Mouse (Mus musculus) gastrocnemius, postnatal 4 days (tissue): ENCODE measurements around the gene Sgip1. TPM values are rescaled to one million over a fixed set of nuclear protein-coding genes. Genes with fewer than 3 reads are reported as not detected.

Experiments used
- DNase-seq, 2 experiments: peaks; one replicate each; pipeline ENCODE4 v3.0.0; 2021 to 2022; ENCODE audit warnings: low spot score in 2 of 2, mixed read lengths in 2 of 2
- total RNA-seq, 2 experiments: library from RNA; stranded (reverse); gene quantifications; 2 replicates each; pipeline ENCODE4 v1.2.3; 2021

The Sgip1 gene
- total RNA-seq, 2 experiments from 2014 or later = 2.0 to 3.5 TPM

DNA sequence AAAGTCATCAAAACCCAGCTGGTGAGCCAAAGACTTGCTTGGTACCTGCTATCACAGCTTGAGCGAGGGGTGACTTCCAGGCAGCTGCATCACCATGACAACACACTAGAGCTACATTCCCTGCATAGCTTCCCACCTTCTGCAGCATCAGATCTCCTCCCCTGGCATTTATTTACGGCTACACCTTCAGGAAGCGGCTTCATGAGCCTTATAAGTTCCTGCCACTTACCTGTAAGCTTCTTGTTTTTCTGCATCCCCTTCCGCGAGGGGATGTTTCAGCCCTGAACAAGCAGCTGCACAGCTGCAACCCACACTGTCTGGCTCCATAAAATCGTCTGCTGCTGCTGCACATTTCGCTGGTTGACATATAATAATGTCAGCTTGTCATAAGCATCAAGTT lies 270.7 kb downstream of the Sgip1 start:
- no peak for DNase-seq

DNA sequence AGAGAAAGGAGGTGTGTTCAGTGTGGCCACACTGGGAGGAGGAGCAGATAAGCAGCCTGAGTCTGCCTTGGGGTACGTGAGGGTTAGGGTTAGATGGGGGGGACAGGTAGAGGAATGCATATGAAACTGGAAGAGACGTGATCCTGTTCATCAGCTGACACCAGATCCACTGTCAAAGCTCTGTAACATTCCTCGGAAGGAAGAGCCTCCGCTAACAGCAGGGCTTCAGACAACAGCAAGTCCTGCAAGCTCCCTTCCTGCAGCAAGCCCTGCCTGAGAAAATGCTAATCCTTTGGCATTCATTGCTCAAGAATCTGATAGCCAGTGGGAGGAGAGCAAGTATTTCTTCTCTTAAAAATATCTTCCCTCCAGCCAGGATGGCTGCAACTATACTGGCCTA lies 272.4 kb downstream of the Sgip1 start:
- no peak for DNase-seq

Other genes starting within 250 kb of the Sgip1 start
- gene Tctex1d1, start 237.3 kb downstream of the Sgip1 start, total RNA-seq = under 1 TPM in 1 of 2 experiments, not detected in 1; 0.39 TPM